Mouse (Mus musculus) left cerebral cortex, postnatal 14 days (tissue): Measurements from ENCODE around the gene Cadm2. TPM values are rescaled to one million over a fixed set of nuclear protein-coding genes. Genes with fewer than 3 reads are reported as not detected.

Experiments used
- DNase-seq, 2 experiments: peaks; one replicate each; pipeline ENCODE4 v3.0.0; 2021 to 2022; ENCODE audit warnings: low spot score in 2 of 2, mixed read lengths in 1 of 2
- intact Hi-C: fragments of 180-260 bp; cut with DNase I; formaldehyde crosslinking; loops from one replicate; pipeline ENCODE4 v1.15.1; 2025
- long read RNA-seq, 2 experiments: library from polyadenylated mRNA; stranded (forward); transcript quantifications; one replicate each; pipeline ENCODE4 v2.0.0; 2021
- total RNA-seq, 2 experiments: library from RNA; stranded (reverse); gene quantifications; 2 replicates each; pipeline ENCODE4 v1.2.3; 2021

Cadm2 gene
- 100 to 1,000 TPM; 306 to 358 TPM for total RNA-seq
- long read RNA-seq, experiment 1, partial matches to known transcripts, result 15 of 29 reads
- long read RNA-seq, experiment 1, other reads (novel, unspliced or antisense), result 14 of 29 reads
- long read RNA-seq, experiment 2, partial matches to known transcripts, result 15 of 31 reads
- long read RNA-seq, experiment 2, other reads (novel, unspliced or antisense), result 16 of 31 reads

- DNase-seq, result peak; percentile 93 to 97
- intact Hi-C loops, result loop anchor here (10.0 kb wide), 1 partner anchor 1044 kb away; no protein-coding TSS in a partner anchor
These were observed at the start of gene Cadm2 for GRCm38 (mm10) chr16:67620826-67621505. Cadm2 (minus strand) TSS chr16:67620908.

GRCm38 (mm10) chr16:67646930-67647329 is 26.2 kb upstream of the Cadm2 start:
- DNase-seq, result no peak
- intact Hi-C loops, result no loop called here

GRCm38 (mm10) chr16:67643651-67644050 is 22.9 kb upstream of the Cadm2 start:
- intact Hi-C loops, result no loop called here
- DNase-seq, result peak; percentile 9 to 15

- DNase-seq, result peak; percentile 78 to 82
- intact Hi-C loops, result loop anchor here (10.0 kb wide), 2 partner anchors 525 to 1045 kb away; no protein-coding TSS in a partner anchor
These were observed 564 bp downstream of the Cadm2 start for GRCm38 (mm10) chr16:67619906-67620781.

- intact Hi-C loops, result loop anchor here (10.0 kb wide), 1 partner anchor 525 kb away; no protein-coding TSS in a partner anchor
- no peak for DNase-seq
These were observed 1.3 kb downstream of the Cadm2 start for GRCm38 (mm10) chr16:67619416-67619815.

- intact Hi-C loops, result loop anchor here (10.0 kb wide), 1 partner anchor 524 kb away; no protein-coding TSS in a partner anchor
- peak in 1 of 2 experiments; percentile 44 for DNase-seq
These were observed 1.9 kb downstream of the Cadm2 start for GRCm38 (mm10) chr16:67618817-67619216.

- intact Hi-C loops, result loop anchor here (10.0 kb wide), 1 partner anchor 523 kb away; no protein-coding TSS in a partner anchor
- peak; percentile 69 to 85 for DNase-seq
These were observed 2.9 kb downstream of the Cadm2 start for GRCm38 (mm10) chr16:67617811-67618210.

- intact Hi-C loops, result loop anchor here (10.0 kb wide), 1 partner anchor 522 kb away; no protein-coding TSS in a partner anchor
- DNase-seq, result no peak
These were observed 3.5 kb downstream of the Cadm2 start for GRCm38 (mm10) chr16:67617256-67617655.

- DNase-seq, result peak; percentile 52 to 86
These were observed 6.8 kb downstream of the Cadm2 start for GRCm38 (mm10) chr16:67613876-67614275.

GRCm38 (mm10) chr16:67610904-67611681 is 9.6 kb downstream of the Cadm2 start:
- peak in 1 of 2 experiments; percentile 54 for DNase-seq
- intact Hi-C loops, result loop anchor here (10.0 kb wide), 1 partner anchor 516 kb away; no protein-coding TSS in a partner anchor

More at GRCm38 (mm10) chr16:67613876-67614275, 6.8 kb downstream of the Cadm2 start:
- intact Hi-C loops, result loop anchor here (10.0 kb wide), 1 partner anchor 519 kb away; no protein-coding TSS in a partner anchor

- intact Hi-C loops, result no loop called here
These were observed 11.6 kb downstream of the Cadm2 start for GRCm38 (mm10) chr16:67609116-67609515.

GRCm38 (mm10) chr16:67608499-67608898 is 12.2 kb downstream of the Cadm2 start:
- intact Hi-C loops, result no loop called here
- no peak for DNase-seq

More at GRCm38 (mm10) chr16:67609116-67609515, 11.6 kb downstream of the Cadm2 start:
- DNase-seq, result no peak

GRCm38 (mm10) chr16:67605661-67606060 is 15.0 kb downstream of the Cadm2 start:
- DNase-seq, result no peak
- intact Hi-C loops, result no loop called here

- intact Hi-C loops, result no loop called here
- no peak for DNase-seq
These were observed 20.7 kb downstream of the Cadm2 start for GRCm38 (mm10) chr16:67599981-67600380.

- no peak for DNase-seq
- intact Hi-C loops, result no loop called here
These were observed 21.9 kb downstream of the Cadm2 start for GRCm38 (mm10) chr16:67598841-67599240.

- no peak for DNase-seq
- intact Hi-C loops, result no loop called here
These were observed 29.7 kb downstream of the Cadm2 start for GRCm38 (mm10) chr16:67591015-67591414.

- DNase-seq, result no peak
- intact Hi-C loops, result no loop called here
These were observed 41.7 kb downstream of the Cadm2 start for GRCm38 (mm10) chr16:67578842-67579517.

- no peak for DNase-seq
- intact Hi-C loops, result no loop called here
These were observed 45.2 kb downstream of the Cadm2 start for GRCm38 (mm10) chr16:67575557-67575956.
